8 mouse cellular contexts compared by ENCODE assay signal in genomic region chr9:107643544-107644214, GRCm38 (mm10). TPM values are rescaled to one million over a fixed set of nuclear protein-coding genes. Genes with fewer than 3 reads are reported as not detected.
DNase-seq lines count a peak whose midpoint lies in the region; ATAC-seq and TF ChIP-seq lines count a peak whose summit lies in the region.

No protein-coding gene starts in this region.

- no peak for TF ChIP-seq POLR2A in cortical plate, adult 2 months (IDR thresholded peaks at IDR 0.05; ENCODE audit: extremely low read depth, insufficient read depth, low read length)

- no peaks in the 10 kb centered on the region for H3K4me1 ChIP-seq in cortical plate, adult 2 months (ENCODE audit: control insufficient read depth, insufficient read depth, low read length)
- H3K4me1 ChIP-seq in intestine, embryonic 16.5 days (ENCODE audit: control insufficient read depth, insufficient read depth, low read length) = peaks cover 9% of the 10 kb centered on the region; the same call in 1 of the 2 replicates
- peaks cover 16% of the 10 kb centered on the region for H3K4me1 ChIP-seq in midbrain, embryonic 15.5 days

- TF ChIP-seq CTCF in cortical plate, adult 2 months (IDR thresholded peaks at IDR 0.05; ENCODE audit: extremely low read depth, insufficient read depth, low read length) = no peak

- ATAC-seq in intestine, embryonic 16.5 days = no peak
- no peak for ATAC-seq in midbrain, embryonic 15.5 days (replicated peaks)
- no peak for ATAC-seq in megakaryocyte-erythroid progenitor cell, adult 5-6 weeks (replicated peaks; ENCODE audit: low FRiP score, low TSS enrichment, poor library complexity, severe bottlenecking)

- no peak overlapping the region for H3K27ac ChIP-seq in cortical plate, adult 2 months (ENCODE audit: insufficient read depth, low read length)
- no peak overlapping the region for H3K27ac ChIP-seq in intestine, embryonic 16.5 days (ENCODE audit: low read length)
- no peak overlapping the region for H3K27ac ChIP-seq in midbrain, embryonic 15.5 days

- peak; percentile 2 for DNase-seq in kidney, adult 18-20 months
- no peak for DNase-seq in kidney, postnatal 36 days
- no peak for DNase-seq in layer of hippocampus, adult 18-20 months (ENCODE audit: low spot score in 2 of 2)
- no peak for DNase-seq in c-Kit-positive CD71-positive TER-119-positive erythroid progenitor cells, embryonic 14.5 days (ENCODE audit: low spot score)

- H3K36me3 ChIP-seq in intestine, embryonic 16.5 days (ENCODE audit: control insufficient read depth, insufficient read depth, low read length) = no peaks in the 10 kb centered on the region
- H3K36me3 ChIP-seq in midbrain, embryonic 15.5 days (replicated peaks) = no peaks in the 10 kb centered on the region

- no peaks in the 10 kb centered on the region for H3K9me3 ChIP-seq in intestine, embryonic 16.5 days (ENCODE audit: control insufficient read depth, low read length)
- no peaks in the 10 kb centered on the region for H3K9me3 ChIP-seq in midbrain, embryonic 15.5 days

- no peaks in the 10 kb centered on the region for H3K27me3 ChIP-seq in intestine, embryonic 16.5 days (replicated peaks; ENCODE audit: control insufficient read depth, insufficient read depth, low read length)
- no peaks in the 10 kb centered on the region for H3K27me3 ChIP-seq in midbrain, embryonic 15.5 days (replicated peaks)

- peak overlapping the region; percentile 75; the same call in 1 of the 2 replicates for H3K9ac ChIP-seq in intestine, embryonic 16.5 days (ENCODE audit: low read depth, low read length)
- H3K9ac ChIP-seq in midbrain, embryonic 15.5 days = no peak overlapping the region

- peak overlapping the region; percentile 81; the same call in 1 of the 2 replicates for H3K4me2 ChIP-seq in intestine, embryonic 16.5 days (ENCODE audit: low read depth, low read length)
- peak overlapping the region; percentile 63 for H3K4me2 ChIP-seq in midbrain, embryonic 15.5 days

- WGBS in intestine, embryonic 16.5 days = 92% methylated on average over 13 of the region's 13 CpGs
- WGBS in midbrain, embryonic 15.5 days = 93% methylated on average over 13 of the region's 13 CpGs

- H3K4me3 ChIP-seq in cortical plate, adult 2 months (ENCODE audit: insufficient read depth, low read length) = peak overlapping the region; percentile 19; the same call in 1 of the 2 replicates
- H3K4me3 ChIP-seq in intestine, embryonic 16.5 days (ENCODE audit: low read length) = no peak overlapping the region
- H3K4me3 ChIP-seq in midbrain, embryonic 15.5 days = no peak overlapping the region

RNA-seq across cellular contexts. Expression of gene Gnai2, which starts 8.5 kb away (rescaled TPM):
- polyA plus RNA-seq in cortical plate, adult 2 months (2012; rRNA removed) = 283 and 286 TPM in 2 replicates
- polyA plus RNA-seq in intestine, embryonic 16.5 days (2015; fragmentation: Nextera tagmentation; extraction: Ambion mirVana) = 301 and 311 TPM in 2 replicates
- polyA plus RNA-seq in midbrain, embryonic 15.5 days (2015; fragmentation: Nextera tagmentation; extraction: Ambion mirVana) = 299 and 386 TPM in 2 replicates
- 100 to 1,000 TPM; 228 to 231 TPM for total RNA-seq in layer of hippocampus, adult 18-20 months (2021)
- 204 and 225 TPM in 2 replicates for total RNA-seq in megakaryocyte-erythroid progenitor cell, adult 5-6 weeks (2014; fragmentation: Nextera tagmentation)
- total RNA-seq in megakaryocyte-erythroid progenitor cell, adult 5-6 weeks (2017) = 215 and 228 TPM in 2 replicates

RNA-seq across cellular contexts. Expression of gene Slc38a3, which starts 25.7 kb away (rescaled TPM):
- 134 and 156 TPM in 2 replicates for polyA plus RNA-seq in cortical plate, adult 2 months (2012; rRNA removed)
- 10.1 TPM in 2 replicates for polyA plus RNA-seq in intestine, embryonic 16.5 days (2015; fragmentation: Nextera tagmentation; extraction: Ambion mirVana)
- polyA plus RNA-seq in midbrain, embryonic 15.5 days (2015; fragmentation: Nextera tagmentation; extraction: Ambion mirVana) = 31.8 and 40.4 TPM in 2 replicates
- 10 to 100 TPM; 57.8 to 62.6 TPM for total RNA-seq in layer of hippocampus, adult 18-20 months (2021)
- total RNA-seq in megakaryocyte-erythroid progenitor cell, adult 5-6 weeks (2014; fragmentation: Nextera tagmentation) = not detected in 2 replicates
- total RNA-seq in megakaryocyte-erythroid progenitor cell, adult 5-6 weeks (2017) = not detected in 2 replicates

RNA-seq across cellular contexts. Expression of gene Sema3b, which starts 34.6 kb away (rescaled TPM):
- polyA plus RNA-seq in cortical plate, adult 2 months (2012; rRNA removed) = 2.4 and 4.3 TPM in 2 replicates
- 50.4 and 54.9 TPM in 2 replicates for polyA plus RNA-seq in intestine, embryonic 16.5 days (2015; fragmentation: Nextera tagmentation; extraction: Ambion mirVana)
- polyA plus RNA-seq in midbrain, embryonic 15.5 days (2015; fragmentation: Nextera tagmentation; extraction: Ambion mirVana) = 4.3 and 4.9 TPM in 2 replicates
- 1 to 10 TPM; 1.5 to 2.5 TPM for total RNA-seq in layer of hippocampus, adult 18-20 months (2021)
- 0.50 TPM in 1 of 2 replicates, not detected in the other for total RNA-seq in megakaryocyte-erythroid progenitor cell, adult 5-6 weeks (2014; fragmentation: Nextera tagmentation)
- not detected in 2 replicates for total RNA-seq in megakaryocyte-erythroid progenitor cell, adult 5-6 weeks (2017)

RNA-seq across cellular contexts. Expression of gene Gnat1, which starts 35.8 kb away (rescaled TPM):
- 0.40 and 0.42 TPM in 2 replicates for polyA plus RNA-seq in cortical plate, adult 2 months (2012; rRNA removed)
- 0.98 and 1.6 TPM in 2 replicates for polyA plus RNA-seq in intestine, embryonic 16.5 days (2015; fragmentation: Nextera tagmentation; extraction: Ambion mirVana)
- polyA plus RNA-seq in midbrain, embryonic 15.5 days (2015; fragmentation: Nextera tagmentation; extraction: Ambion mirVana) = 2.1 and 2.2 TPM in 2 replicates
- not detected for total RNA-seq in layer of hippocampus, adult 18-20 months (2021)
- total RNA-seq in megakaryocyte-erythroid progenitor cell, adult 5-6 weeks (2014; fragmentation: Nextera tagmentation) = not detected in 2 replicates
- 5.3 TPM in 1 of 2 replicates, not detected in the other for total RNA-seq in megakaryocyte-erythroid progenitor cell, adult 5-6 weeks (2017)

RNA-seq across cellular contexts. Expression of gene Ifrd2, which starts 56.2 kb away (rescaled TPM):
- polyA plus RNA-seq in cortical plate, adult 2 months (2012; rRNA removed) = 16.3 and 18.6 TPM in 2 replicates
- 79.0 and 89.6 TPM in 2 replicates for polyA plus RNA-seq in intestine, embryonic 16.5 days (2015; fragmentation: Nextera tagmentation; extraction: Ambion mirVana)
- polyA plus RNA-seq in midbrain, embryonic 15.5 days (2015; fragmentation: Nextera tagmentation; extraction: Ambion mirVana) = 14.5 and 16.9 TPM in 2 replicates
- total RNA-seq in layer of hippocampus, adult 18-20 months (2021) = 10 to 100 TPM; 12.5 to 13.2 TPM
- 226 and 251 TPM in 2 replicates for total RNA-seq in megakaryocyte-erythroid progenitor cell, adult 5-6 weeks (2014; fragmentation: Nextera tagmentation)
- total RNA-seq in megakaryocyte-erythroid progenitor cell, adult 5-6 weeks (2017) = 103 and 192 TPM in 2 replicates
